Mouse (Mus musculus) adrenal gland, adult (tissue): ENCODE measurements around the gene Mogs.

Source experiments
- DNase-seq, 2 experiments: peaks; one replicate each; pipeline ENCODE4 v3.0.0; 2022 to 2023; ENCODE audit warnings: low spot score in 1 of 2; ENCODE audit not compliant: inconsistent age in 2 of 2

Gene Mogs

DNA sequence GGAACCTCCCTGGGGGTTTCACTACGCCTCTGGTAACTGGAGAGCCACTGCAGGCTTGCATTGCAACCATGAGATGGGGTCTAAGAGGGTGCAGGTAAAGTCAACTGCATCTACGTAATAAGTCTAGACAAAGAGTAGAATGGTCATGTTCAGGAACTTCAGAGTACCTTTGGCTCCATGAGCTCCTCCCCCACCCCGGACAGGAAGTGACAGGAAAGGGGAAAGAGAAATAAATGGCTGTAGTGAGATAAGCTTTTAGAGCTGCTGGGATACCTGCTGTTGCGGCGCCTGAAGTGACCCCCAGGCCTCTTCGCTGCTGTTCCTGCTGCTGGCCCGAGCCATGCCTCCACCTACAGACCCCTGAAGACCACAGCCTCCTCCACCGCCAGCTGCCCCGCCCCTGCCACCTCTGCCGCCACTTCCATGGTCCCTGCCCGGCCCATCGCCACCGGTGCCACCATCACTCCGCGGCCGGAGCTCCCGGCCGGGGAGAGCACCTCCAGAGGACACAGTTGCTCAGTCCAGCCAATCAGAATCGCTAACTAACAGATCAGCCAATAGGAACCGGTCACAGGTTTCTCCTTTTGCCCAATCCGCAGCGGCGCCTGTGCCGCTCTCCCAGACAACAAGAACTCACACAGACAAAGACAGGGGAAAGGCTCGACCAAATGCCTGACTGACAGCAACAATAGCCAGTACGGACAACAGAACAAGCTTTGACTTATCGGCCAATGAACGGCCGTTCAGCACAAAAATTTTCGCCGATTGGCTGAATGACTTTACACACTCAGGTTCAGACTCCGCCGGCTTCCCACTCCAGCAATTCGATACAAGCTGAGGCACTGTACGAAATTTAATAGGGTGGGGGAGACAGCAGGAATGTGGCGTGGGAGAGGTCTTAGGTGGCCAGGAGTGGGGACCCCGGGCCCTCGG is 5.9 kb downstream of the Mogs start, which contains the start of gene Wbp1:
Gene Wbp1, minus strand, starts transcription at position 630 of the 933 bp plus-strand sequence.
- peak; percentile 97 to 98 for DNase-seq

DNA sequence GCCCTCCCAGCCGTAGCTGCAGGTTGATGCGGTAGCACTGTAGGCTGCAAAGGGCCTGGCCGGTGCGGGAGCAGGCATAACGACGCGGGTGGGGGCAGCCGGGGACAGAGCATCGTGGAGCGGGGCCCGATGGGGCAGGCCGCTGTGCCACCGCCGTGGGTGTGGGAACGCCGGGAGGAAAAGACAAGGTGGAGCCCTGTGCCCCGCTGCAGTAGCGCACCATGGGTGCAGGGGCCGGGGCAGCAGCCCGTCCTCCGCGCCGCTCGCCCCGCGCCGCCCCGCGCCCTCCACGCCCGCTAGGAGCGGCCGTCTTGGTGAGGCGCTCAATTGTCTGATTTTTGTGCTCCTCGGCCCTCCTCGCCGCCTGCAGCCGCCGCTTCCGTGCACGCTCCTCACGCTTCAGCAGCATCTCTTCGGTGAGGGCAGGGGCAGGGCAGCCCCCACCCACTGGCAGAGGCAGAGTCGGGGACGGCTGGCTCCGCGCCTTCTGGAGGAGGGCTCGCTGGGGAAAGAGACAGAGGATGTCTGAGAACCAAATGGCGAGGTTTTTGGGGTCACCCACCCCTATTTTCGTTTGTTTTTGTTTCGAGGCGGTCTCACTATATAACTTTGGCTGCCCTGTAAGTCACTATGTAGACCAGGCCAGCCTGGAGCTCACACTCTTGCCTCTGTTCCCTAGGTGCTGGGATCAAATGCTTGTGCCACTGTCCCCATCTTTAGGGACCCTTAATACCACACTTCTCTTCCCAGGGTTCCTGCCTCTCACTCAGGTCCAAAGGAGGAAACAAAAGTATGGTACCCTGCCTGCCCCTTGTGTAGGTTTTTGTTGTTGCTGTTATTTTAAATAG is 6.8 kb downstream of the Mogs start:
- no peak for DNase-seq

DNA sequence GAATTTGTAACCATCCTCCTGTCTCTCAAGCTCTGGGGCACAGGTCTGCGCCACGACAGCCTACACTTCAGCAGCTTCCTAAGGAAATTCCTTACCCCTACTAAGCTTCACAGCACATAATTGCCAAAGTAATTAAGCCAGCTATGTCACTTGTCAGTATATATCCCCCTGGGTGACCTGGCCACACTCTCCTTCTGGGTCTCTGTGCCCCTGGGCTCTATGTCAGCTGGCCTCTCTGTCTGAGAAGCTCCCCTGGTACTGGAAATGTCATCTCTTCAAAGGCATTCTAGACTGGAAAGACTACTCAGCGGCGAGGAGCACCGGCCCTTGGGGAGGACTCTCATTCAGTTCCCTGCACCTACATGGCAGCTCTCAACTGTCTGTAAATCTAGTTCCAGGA is 7.7 kb downstream of the Mogs start:
- peak; percentile 7 to 30 for DNase-seq

DNA sequence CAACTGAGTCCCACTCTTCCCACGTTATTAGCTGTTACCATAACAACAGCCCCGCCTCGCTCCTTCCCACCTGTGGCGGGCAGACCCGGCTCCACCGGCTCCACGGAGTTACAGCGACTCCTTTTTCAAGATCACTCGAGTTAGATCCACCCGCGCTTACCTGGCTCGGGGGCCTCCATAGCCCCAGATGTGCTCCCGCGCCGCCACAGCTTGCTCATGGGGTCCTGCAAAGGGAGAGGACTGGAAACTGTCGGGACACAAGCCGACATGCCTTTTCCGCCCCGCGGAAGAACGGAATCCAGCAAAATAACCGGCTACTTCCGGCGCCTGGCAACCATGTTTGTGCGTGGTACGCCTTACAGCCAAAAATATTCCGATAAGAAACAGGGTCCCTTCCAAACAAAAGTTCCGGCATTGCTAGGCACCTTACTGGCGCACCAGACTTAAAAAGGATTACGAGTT is 9.6 kb downstream of the Mogs start:
- peak; percentile 94 to 98 for DNase-seq

DNA sequence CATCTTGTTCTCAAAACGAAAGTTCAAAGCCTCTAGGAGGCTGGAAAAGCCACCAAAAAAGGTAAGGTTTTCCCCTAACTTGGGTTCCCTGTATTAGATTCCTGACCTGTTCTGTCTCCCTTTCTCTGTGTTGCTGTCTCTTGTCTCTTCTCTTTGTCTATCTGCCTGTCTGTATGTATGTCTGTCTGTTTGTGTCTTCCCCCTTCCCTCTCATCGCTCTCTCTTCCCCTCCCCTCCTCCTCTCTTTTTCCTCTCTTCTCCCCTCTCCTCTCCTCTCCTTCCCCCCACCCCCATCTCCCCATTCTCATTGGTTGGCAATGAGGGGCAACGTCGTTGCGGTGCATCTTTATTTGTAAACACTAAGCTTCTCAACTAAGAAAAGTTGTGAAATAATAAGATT is 10.0 kb downstream of the Mogs start, which contains the start of gene Ino80b:
Gene Ino80b, minus strand, starts transcription at position 101 of the 400 bp plus-strand sequence.
- DNase-seq = no peak

DNA sequence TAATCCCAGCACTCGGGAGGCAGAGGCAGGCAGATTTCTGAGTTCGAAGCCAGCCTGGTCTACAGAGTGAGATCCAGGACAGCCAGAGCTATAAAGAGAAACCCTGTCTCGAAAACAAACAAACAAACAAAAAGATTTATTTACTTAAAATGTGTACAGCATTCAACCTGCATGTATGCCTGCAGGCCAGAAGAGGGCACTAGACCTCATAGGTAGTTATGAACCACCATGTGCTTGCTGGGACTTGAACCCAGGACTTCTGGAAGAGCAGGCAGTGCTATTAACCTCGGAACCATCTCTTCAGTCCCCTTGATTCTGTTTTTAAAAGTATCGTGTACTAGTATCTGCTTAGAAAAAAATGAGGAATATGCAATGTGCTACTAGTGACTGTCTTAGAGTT is 12.1 kb downstream of the Mogs start:
- peak in 1 of 2 experiments; percentile 4 for DNase-seq

DNA sequence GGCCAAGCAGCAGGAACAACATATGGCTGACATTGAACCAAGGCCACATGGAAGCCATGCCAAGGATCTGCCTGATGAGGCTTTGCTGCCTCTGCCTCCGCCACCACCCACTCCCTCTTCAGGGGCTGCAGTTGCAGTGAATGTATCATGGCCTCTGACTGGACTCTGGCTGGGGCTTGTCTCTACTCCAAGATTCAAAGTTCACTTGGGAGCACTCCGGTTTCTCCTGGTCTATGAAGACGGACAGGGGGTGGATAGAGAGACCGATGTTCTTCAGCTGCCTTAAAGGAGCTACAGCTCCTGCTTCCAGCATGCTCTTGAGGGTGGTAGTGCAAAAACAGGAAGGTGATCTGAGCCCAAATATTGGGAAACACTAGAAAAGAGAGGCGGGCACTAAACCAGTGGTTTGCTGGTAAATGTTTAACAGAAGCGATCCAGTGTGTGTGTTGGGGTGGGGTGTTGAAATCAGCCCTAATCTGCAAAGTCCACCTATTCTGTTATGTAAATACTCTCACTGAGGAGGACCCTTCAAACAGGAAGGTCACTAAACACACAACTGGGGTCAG is 16.3 kb downstream of the Mogs start:
- DNase-seq = peak in 1 of 2 experiments; percentile 5

DNA sequence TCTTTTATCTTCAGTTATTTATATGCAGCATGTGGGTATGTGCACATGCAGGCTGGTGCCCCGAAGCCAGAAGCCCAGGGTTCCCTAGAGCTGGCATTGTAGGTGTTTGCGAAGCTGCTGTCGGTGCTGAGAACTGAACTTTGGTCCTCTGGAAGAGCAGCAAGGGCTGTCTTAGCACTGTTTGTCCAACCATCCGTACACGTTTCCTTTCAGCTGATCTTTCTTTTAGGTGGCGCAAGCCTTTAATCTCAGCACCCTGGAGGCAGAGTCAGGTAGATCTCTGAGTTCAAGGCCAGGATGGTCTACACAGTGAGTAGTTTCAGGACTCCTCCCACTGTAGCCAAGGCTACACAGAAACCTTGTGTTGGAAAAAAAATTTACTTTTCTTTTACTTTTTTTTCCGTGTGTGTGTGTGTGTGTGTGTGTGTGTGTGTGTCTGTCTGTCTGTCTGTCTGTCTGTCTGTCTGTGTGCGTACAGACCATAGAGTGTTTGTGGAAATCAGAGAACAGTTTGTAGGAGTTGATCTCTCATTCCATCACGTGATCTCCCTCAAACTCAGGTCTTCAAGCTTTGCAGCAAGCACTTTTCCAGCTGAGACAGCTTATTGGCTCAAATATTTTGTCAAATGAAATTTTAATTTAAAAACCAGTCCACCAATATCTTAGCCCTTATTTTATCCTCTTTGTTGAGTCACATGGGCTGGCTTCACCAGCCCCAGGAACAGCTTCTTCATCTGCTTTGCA is 17.1 kb downstream of the Mogs start:
- no peak for DNase-seq

DNA sequence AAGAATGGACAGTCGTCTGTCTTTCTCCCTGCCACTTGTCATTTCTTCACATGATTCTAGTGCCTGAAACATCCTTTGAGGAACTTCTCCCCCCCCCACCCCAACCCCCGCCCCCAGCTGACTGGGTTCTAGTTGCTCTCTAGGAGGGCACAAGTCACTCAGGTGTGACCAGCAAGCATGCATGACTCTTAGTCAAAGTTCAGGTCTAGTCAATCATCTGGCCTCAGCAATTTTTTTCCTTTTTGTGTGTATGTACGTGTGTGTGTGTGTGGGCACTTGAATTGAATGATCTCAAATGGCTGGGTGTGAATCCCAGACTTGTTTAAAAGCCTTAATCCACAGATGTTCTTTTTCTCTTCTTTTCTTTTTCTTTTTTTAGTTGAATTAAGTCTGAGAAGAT is 18.9 kb downstream of the Mogs start:
- DNase-seq = no peak

DNA sequence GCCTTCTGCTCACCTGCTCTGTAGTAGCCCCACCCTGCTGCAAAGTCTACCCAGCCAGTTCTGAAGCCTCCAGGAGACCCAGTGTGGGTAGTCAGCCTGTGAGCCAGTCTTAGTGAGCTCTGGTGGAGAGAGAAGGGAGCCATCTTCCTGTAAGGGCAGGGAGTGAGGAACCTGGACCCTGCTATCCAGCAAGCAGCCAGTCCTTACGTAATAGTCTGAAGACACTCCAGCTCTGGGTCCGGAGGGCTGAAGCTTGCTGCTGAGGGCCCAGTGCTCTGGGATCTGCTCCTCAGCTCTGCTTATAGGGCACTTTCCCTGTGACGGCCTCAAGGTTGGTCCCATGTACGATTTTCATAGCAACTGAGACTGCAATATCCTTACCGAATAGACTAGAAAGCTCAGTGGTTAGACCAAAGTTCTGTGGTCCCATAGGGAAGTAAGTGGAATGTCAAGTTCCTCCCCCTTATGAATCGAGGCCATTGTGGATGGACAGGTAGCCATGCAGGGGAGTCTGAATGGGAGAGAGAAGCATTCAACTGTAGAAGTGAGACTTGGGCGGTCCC is 19.7 kb downstream of the Mogs start, which contains the start of gene Rtkn:
Gene Rtkn, plus strand, starts transcription at position 513 of the 563 bp plus-strand sequence.
- DNase-seq = peak in 1 of 2 experiments; percentile 6

DNA sequence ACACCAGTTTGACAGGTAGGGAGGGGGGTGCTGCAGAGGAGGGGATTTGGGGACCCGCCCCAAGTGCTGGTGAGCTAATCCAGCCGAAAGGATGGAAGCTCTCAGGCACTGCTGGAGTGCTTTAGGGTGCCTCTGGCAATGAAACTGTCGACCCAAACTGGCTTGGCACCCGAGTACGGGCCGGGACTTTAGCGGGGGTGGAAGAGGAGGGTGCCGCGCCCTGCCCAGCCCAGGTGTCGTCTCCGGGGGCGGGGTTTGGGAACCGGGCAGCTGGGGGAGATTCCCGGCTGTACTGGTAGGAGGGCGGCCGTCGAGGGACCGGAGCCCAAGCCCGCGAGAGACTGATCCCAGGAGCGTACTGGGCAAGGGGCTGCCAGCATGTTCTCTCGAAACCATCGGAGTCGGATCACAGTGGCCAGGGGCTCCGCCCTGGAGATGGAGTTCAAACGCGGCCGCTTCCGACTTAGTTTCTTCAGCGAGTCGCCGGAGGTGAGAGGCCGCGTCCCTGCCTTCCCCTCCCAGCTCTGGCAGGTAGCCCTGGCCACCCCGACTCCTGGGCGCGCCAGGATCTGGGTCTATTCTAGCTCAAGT is 20.4 kb downstream of the Mogs start:
- peak in 1 of 2 experiments; percentile 44 for DNase-seq

DNA sequence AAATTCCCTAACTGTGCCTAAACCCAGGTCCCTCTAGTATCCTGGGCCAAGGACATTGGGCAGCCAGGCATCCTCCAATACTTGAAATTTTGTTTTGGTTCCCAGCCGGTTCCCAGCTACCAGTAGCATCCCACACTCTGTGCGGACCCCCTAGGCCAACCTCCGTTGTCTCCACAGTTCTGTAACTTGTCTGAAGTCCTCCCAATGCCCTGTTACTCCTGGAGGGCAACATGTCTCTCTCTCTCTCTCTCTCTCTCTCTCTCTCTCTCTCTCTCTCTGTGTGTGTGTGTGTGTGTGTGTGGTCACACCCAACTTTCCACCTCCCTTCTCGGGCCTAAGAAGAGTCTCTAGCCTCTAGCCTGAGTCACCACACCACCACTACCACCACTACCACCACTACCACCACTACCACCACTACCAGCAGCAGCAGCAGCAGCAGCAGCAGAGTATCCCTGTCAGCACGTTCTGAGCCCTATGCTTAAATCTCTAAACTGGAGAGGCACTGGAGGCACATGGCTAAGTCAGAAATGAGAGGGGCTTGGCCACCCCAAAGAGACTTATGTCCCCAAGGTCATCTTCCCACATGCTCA is 21.1 kb downstream of the Mogs start:
- no peak for DNase-seq

DNA sequence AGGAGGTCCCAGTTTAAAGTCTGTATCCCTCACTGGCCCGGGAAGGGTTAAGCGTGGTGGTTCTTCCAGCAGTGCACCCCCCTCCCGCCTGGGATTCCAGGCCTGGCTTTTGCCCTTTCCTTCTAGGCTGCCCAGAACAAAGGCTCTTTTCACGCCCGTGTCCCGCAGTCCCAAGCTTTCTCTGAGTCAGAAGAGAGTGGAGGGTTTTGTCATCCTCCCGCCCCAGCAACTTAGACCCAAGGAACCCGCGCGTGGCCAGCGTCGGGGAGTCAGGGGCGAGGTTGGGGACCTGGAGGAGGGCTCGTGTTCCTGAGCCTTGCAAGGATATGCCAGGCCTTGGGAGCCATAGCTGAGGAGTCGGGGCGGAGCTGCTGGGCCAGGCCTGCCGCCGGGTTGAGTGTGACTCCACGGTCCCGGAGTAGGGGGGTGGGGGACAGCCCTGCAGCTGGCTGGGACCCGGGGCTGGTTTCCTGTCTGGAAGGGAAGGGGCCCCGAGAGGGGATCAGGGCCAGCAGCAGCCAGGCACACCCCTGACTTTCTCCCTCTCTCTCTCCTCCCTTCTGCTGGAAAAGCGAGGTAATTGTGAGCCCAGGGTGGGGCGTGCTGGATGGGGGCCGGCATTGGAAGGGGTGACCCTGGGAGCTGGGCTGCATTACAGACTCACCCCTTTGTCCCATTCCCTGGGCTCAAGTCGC is 21.7 kb downstream of the Mogs start:
- peak; percentile 83 to 94 for DNase-seq

DNA sequence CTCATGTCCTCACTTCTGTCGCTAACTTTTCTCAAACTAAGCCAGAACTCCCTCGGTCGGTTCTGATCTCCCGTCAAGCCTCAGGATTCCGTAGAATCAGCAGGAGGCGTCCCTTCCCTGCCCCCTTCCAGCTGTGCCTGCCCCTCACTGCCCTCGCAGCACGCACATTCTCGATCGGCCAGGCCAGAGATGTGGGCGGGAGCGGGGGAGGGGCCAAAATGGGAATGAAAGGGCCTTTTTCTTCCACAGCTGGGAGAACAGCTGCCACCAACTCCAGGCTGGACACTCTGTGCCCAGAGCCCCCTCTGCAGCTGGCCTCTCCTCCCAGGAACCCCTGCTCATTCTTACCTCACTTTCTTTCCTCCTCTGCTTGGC is 22.3 kb downstream of the Mogs start:
- peak; percentile 93 to 97 for DNase-seq

DNA sequence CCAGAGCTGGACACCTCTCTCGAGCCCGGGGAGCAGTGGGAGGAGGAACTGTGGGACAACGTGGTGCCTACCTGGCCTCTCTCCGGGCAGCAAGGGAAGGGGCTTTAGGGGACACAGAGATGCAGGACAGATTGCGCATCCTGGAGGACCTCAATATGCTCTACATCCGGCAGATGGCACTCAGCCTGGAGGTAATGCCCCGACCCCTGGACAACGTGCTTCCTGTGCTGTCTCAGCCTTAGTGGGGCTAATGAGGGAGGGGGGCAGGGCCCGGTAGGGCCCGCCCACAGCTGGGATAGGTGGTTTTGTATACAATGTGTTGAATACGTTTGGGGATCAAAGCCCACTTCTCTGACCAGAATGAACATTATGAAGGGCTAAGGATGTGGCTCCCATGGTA is 22.8 kb downstream of the Mogs start:
- DNase-seq = peak in 1 of 2 experiments; percentile 53

DNA sequence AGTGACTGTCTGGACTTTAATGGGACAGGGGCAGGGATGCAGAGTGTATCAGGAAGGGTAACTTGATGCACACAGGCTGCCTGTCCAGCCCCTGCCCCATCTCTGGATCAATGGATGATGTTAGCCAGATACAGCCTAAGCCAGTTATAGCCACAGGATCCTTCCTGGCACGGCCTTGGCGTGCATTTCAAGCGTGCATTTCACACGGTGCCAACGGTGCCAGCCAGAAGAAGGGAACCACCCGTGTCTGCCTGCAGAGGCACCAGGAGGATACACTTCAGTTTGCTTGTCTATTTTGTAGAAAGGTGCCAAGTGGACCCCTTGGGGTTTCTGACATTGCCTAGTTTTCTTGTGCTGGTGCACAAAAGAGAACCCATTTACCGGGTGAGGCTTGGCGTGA is 24.7 kb downstream of the Mogs start:
- peak in 1 of 2 experiments; percentile 5 for DNase-seq

DNA sequence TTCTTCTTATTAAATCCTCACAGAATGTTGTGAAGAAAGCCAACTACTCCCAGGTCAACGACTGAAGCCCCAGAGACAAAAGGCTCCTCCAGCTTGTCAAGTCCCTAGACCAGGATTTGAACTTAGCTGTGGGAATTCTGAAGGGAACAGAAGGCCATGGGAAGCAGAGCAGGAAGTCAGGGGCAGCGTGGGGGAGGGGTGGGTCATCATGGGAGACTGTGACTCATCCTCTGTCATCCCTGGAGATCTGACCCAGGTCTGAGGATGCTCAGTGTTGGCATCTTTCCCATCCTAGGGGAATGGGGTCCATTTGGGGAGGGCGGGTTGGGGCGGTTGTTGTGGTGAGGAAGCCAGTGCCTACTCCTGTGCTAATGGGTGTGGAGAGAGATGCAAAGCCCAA is 26.3 kb downstream of the Mogs start:
- peak; percentile 10 to 46 for DNase-seq

DNA sequence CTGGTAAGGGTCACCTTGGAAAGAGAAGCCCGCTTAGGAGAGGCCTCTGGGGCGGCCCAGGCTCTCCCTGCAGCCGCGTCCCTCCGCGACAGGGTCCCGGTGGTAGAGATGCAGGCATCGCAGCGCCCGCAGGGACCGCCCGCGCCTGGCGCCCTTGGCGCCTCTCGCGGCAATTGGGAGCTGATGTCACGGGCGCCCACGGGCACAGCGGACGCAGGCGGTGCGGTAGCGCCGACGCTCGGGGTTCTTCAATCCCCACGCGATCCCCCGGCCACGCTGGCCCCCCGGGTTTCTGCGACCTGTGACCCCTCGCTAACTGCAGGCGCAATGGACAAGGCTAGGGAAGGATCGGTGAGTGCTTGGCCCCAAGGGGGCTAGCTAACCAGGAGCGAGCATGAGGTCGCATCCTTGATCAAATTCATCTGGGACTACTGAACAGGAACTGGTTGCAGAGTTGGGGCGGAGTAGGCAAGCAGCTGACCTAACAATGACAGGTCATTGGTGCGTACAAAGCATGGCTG is 27.0 kb downstream of the Mogs start:
- peak; percentile 34 to 68 for DNase-seq
